Mouse (Mus musculus) inflammation-experienced regulatory T-cells, adult 6 months (primary cell): ENCODE results near the gene Gm3448. TPM values are rescaled to one million over a fixed set of nuclear protein-coding genes. Genes with fewer than 3 reads are reported as not detected.
A peak's percentile ranks its signal among the peaks of the same experiment; 100 is the strongest.

Experiments
- ATAC-seq: one replicate; pipeline ENCODE4 v1.8.0; 2017
- polyA plus RNA-seq, 3 experiments: library from polyadenylated mRNA; unstranded; fragments of 100-300 nt; shearing (Covaris generic); gene quantifications; one replicate each; pipeline ENCODE4 v1.2.1; 2017

Gm3448 gene
- polyA plus RNA-seq, 3 experiments from 2014 or later = 0.72 to 3.6 (median 3.2) TPM

- ATAC-seq = peak; percentile 20
Measured at GRCm38 (mm10) chr17:14958686-14959327, 82.5 kb downstream of the Gm3448 start.

- ATAC-seq = no peak
Measured at GRCm38 (mm10) chr17:14953452-14953851, 87.9 kb downstream of the Gm3448 start.

- ATAC-seq = no peak
Measured at GRCm38 (mm10) chr17:14949161-14949827, 92.0 kb downstream of the Gm3448 start.

Other genes with a start within 250 kb of the Gm3448 start
- under 1 TPM in 2 of 3 experiments, not detected in 1; 0.72 to 0.99 TPM for gene Wdr27, start 98.4 kb downstream of the Gm3448 start, polyA plus RNA-seq
- gene 1600012H06Rik, start 98.4 kb downstream of the Gm3448 start, polyA plus RNA-seq = 10 to 100 TPM; 15.3 to 22.6 (median 20.1) TPM
- 10 to 100 TPM in 1 of 3 experiments, 1 to 10 TPM in 2; 8.9 to 13.4 (median 9.3) TPM for gene Phf10, start 80.3 kb downstream of the Gm3448 start, polyA plus RNA-seq
- 10 to 100 TPM; 41.8 to 63.4 (median 58.7) TPM for gene 9030025P20Rik, start 63.1 kb downstream of the Gm3448 start, polyA plus RNA-seq
- gene Gm3417, start 62.7 kb downstream of the Gm3448 start, polyA plus RNA-seq = 1 to 10 TPM in 2 of 3 experiments, not detected in 1; 1.8 to 2.0 TPM
- 10 to 100 TPM in 1 of 3 experiments, 1 to 10 TPM in 2; 5.0 to 12.9 (median 8.2) TPM for gene Gm3435, start 31.4 kb downstream of the Gm3448 start, polyA plus RNA-seq
- gene Ermard, start 329 bp downstream of the Gm3448 start, polyA plus RNA-seq = 100 to 1,000 TPM in 2 of 3 experiments, 10 to 100 TPM in 1; 86.6 to 207 (median 188) TPM
- gene Tcte3, start within 50 bp of the Gm3448 start, polyA plus RNA-seq = 1 to 10 TPM; 1.2 to 5.4 (median 5.1) TPM